Mouse (Mus musculus) kidney, postnatal 25 days (tissue): Measurements from ENCODE around the gene Speer1.
"Not testable (repeated sequence)": the region's sequence is repeated elsewhere in the genome, so short reads cannot be mapped to it uniquely, and the experiment has no call there.

Source experiments
- DNase-seq, 2 experiments: peaks; one replicate each; pipeline ENCODE4 v3.0.0; 2021; ENCODE audit warnings: mixed read lengths in 2 of 2

The Speer1 gene

DNA sequence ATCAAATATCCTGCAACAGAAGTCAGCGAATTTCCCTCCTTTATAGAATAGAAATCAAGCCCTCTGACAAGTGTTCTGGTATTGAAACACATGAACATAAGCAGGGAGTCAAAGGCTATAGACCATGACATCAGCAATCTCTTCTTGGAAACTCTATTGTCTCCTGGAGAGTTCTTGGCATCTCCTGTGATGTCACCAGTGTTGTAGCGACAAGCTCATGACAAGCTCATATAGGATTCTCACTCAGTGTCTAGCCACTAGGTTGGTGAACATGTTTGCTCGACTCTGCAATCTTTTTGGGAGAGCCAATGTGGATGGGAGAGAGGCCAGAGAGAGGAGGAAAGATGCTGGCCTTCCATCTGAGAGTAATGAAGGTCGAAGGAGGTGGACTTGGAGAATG lies at the start of gene Speer1:
Speer1 (plus strand) TSS at position 301 of the 400 bp plus-strand sequence.
- DNase-seq, result not testable (repeated sequence)
